In the genomic region with DNA sequence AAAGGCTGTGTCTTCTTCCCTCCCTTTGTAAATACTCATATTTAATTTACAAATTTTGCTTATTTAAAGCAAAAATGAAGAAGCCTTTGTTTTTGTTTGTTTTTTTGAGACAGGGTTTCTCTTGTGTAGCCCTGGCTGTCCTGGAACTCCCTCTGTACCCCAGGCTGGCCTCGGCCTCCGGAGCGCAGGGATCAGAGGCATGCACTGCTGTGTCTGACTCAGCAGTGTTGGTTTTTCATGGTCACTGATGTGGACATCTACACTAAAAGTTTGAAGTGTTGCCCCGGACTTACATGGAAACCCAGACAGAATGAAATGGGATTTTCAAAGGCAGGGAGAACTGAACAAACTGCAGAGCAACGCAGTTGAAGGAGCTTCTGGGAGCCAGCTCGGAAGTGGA, we compare ENCODE assay signal across 19 mouse cellular contexts.
"Had no signal": no experiment of that assay in that cellular context is flagged by ENCODE, and none has a peak within 500 bp of the region (broad histone marks: within the 10 kb centered on the region; RNA-seq: fewer than 3 reads in every experiment).

No protein-coding gene starts in this region.

- H3K4me1 ChIP-seq: midbrain, embryonic 15.5 days; neural tube, embryonic 12.5 days had no signal

- DNase-seq: kidney, adult 8-10 months; kidney, postnatal 10 days; kidney, postnatal 4 days; layer of hippocampus, adult 9-11 months; liver, embryonic 13.5 days; lung, embryonic 14.5 days; right cerebral cortex, adult 18-20 months; right cerebral cortex, postnatal 14 days; right cerebral cortex, postnatal 4 days; thymus, adult 2 months; thymus, postnatal 14 days; thymus, postnatal 4 days had no signal

- H3K4me3 ChIP-seq: kidney, embryonic 15.5 days; left cerebral cortex, adult 2 months; liver, embryonic 13.5 days; megakaryocyte, embryonic 14.5 days; midbrain, embryonic 15.5 days; neural tube, embryonic 12.5 days; neural tube, embryonic 15.5 days had no signal

- H3K27ac ChIP-seq: kidney, embryonic 15.5 days; left cerebral cortex, adult 2 months; liver, embryonic 13.5 days; midbrain, embryonic 15.5 days; neural tube, embryonic 12.5 days; neural tube, embryonic 15.5 days; stomach, postnatal 0 days had no signal
